Mouse (Mus musculus) liver, adult 2 months (tissue): Measurements from ENCODE around the gene Smim6.

Experiments used
- CTCF ChIP-seq: fragments of 200-500 bp; IDR thresholded peaks from 2 replicates; pipeline ENCODE4 v1.5.1; 2011; ENCODE audit warnings: low read depth, low read length, control low read depth
- POLR2A ChIP-seq: fragments of 200-500 bp; IDR thresholded peaks from 2 replicates; pipeline ENCODE4 v1.6.1; 2011; ENCODE audit warnings: low read length, control low read depth; ENCODE audit not compliant: insufficient read depth; ENCODE audit errors: extremely low read depth

DNA sequence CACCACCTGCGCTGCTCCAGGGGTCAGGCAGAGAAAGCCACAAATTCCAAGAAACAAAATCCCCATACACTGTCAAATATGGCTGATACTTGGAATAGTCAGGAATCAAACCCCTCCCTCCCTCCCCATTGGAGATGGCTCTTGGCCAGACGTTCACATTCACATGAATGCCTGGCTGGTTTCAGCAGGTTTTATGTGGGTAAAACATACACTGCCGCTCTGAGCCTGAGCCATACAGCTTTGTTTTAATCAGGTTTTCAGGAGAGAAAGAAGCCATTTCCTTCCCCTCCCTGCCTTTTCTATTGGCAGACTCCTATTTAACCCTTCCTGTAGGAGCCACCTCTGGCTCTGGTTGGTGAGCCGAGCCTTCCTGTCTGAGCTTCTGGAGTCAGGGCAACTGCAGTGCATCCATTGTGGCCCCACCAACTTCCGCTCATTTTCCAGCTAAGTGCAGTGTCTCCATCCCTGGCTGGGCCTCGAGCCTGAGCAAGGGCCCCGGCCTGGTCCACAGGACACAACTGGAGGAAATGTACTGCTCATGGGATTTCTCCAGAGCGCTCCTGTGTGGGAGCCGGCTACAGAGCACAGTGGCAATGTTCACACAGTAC, 34.5 kb downstream of the Smim6 start:
- TF ChIP-seq CTCF (no peak), POLR2A (no peak)
